Mouse (Mus musculus) 416B (cell line): ENCODE measurements around the gene Hmox2.

ENCODE experiments used
- DNase-seq: peaks from one replicate; pipeline ENCODE4 v3.0.0; 2011; ENCODE audit warnings: low read depth

The Hmox2 gene

GRCm38 (mm10) chr16:4781524-4782196 lies 55.5 kb downstream of the Hmox2 start:
- no peak for DNase-seq

GRCm38 (mm10) chr16:4782515-4782914 lies 56.4 kb downstream of the Hmox2 start:
- peak; percentile 75 for DNase-seq

- no peak for DNase-seq
Observed at GRCm38 (mm10) chr16:4785706-4786105, 59.5 kb downstream of the Hmox2 start.

DNA sequence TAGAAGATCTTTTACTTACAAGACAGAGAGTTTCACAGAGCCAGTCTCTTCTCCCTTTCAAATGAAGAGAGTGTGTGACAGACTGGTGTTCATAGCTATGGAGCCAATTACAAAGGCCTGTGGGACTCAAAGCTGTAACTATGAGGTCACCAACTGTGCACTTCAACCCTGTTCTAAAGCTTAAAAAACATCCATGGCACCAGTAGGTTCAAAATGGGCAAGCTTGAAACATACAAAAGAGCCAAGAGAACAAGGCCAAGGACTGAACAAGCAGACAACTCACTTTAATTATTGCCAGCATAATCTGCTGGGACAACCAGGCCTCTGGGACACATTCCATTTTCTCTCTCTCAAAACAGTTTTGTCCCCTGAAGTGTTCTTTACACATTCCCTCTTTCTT lies 62.0 kb downstream of the Hmox2 start:
- no peak for DNase-seq

GRCm38 (mm10) chr16:4789311-4789768 lies 63.2 kb downstream of the Hmox2 start:
- DNase-seq: no peak

DNA sequence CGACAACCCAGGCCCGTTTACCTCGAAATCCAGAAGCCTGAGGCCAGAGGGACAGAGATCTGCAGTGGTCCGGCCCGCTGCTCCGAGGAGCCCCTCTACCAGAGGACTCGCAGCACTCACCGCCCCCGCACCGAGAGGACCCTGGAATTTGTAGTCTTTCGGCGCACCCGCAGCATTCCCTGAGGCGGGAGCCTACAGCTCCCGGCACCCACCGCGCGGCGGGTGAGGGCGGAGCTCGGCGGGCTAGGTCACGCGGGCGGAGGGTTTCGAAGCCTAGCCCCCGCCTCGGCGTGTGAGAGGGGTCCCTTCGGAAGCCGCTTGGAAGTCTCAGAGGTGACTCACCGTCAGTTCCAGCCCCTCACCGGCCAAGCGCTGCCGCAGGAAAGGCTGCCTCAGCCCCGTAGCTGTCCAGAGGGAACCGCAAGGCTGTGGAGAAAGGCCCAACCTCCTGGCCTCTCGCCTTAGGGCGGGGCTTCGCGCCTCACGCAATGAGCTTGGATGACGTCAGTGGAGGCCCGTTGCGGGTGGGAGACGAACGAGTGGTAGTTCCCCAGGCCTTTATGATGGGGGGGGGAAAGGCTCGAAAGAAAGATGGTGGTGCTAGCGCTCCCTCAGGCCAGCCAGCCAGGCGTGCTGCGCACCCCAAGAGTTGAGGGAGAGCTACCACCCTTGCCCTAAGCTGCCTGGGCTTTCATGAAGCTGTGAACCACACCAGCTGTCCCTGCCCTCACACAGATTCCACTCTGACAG lies 63.8 kb downstream of the Hmox2 start, which contains the start of gene Cdip1:
Cdip1 (minus strand) TSS at position 483 of the 750 bp plus-strand sequence.
- peak; percentile 90 for DNase-seq

GRCm38 (mm10) chr16:4791332-4791731 lies 65.2 kb downstream of the Hmox2 start:
- DNase-seq: peak; percentile 78

GRCm38 (mm10) chr16:4796631-4797030 lies 70.5 kb downstream of the Hmox2 start:
- DNase-seq: no peak
